Mouse (Mus musculus): ENCODE results near the gene Ralgps2.

DNA sequence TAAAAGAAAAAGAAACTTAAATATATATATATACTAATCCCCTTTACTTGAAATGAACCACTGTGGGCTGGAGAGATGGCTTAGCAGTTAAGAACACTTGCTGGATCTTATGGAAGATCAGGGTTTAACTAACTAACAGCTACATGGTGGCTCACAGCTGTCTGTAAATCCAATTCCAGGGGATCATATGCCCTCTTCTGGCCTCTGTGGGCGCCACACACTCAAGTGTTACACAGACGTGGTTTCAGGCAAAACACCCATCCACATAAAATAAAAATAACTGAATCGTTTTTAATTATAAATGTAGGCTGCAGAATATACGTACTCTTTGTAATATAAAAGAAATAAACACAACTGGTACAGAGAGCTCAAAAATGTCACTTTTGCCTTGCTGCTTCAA is 50.6 kb downstream of the Ralgps2 start:
- TF ChIP-seq CTCF (IDR thresholded peaks at IDR 0.05; ENCODE audit: control insufficient read depth, insufficient read depth, low read length) (no peak), POLR2A (IDR thresholded peaks at IDR 0.05; ENCODE audit: borderline replicate concordance, control insufficient read depth, low read depth, low read length) (no peak)

All from bone marrow, adult 2 months (tissue).